Mouse (Mus musculus): ENCODE results near the gene Uck1.
A peak's percentile ranks its signal among the peaks of the same experiment; 100 is the strongest.

Uck1 gene

DNA sequence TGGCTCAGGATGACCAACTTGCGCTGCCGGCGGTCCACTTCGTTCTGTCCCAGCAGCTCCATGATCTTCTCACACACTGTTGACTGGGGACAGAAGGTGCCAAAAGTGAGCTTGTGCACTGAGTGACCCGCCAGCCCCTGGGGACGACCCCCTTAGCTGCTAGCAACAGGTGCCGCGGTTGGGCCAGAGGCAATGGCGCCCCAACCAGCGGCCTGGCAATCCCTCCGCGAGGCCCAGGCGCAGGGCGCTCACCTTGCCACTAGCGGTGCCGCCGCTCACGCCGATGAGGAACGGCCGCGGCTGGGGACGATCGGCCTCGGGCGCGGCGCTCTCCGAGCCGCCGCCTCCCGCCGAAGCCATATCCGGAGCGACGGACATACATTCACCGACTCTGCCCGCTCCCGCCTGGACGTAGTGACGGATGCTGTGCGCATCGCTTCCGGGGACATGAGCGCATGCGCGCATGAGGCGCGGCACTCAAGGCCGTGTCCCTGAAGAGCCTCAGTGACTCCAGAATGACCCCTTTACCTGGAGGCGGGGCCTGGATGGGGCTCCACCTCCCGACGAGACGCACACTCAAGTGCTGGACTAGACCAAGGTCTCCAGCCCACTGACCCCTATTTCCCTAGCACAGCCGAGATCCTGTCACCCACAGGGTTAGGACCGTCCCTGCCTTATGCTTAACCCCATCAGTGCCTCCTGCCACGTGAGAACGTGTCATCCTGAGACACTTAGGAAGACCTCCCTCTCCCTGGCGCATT is at the start of gene Uck1:
Uck1 (minus strand) TSS at position 503 of the 761 bp plus-strand sequence.
- peak; percentile 90 to 92 for DNase-seq

DNA sequence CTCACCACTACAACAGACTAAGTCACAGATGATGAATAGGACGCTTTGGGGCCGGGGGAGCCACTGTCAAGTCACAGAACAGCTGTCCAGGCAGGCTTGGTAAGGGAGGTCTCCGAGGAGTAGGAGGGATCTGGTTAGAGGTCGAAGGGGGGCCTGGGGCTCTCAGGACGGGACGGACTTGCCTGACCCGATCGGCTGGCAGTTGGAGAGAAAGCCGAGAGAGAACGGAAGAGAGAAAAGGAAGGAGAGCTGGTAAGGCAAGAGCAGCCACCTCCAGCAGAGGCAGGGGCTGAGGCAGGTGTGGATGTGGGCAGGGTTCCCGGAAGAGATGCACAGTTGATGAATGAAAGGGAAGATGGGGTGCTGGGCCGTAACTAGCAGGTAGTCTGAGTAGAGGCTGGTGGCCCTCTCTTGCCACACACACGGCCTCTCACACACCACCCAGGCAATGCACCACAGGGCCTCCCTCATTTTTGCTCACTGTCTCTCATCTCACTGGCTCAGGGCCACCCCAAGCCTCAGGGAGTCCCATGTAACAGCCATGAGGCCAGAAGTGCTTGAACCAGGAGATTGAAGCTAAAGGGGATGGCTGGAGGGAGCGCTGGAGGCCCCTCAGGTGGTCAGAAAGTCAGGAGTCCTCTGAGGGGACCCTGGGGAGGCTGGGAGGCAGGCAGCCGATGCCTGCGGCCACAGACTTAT is 49.1 kb upstream of the Uck1 start:
- DNase-seq: no peak

DNA sequence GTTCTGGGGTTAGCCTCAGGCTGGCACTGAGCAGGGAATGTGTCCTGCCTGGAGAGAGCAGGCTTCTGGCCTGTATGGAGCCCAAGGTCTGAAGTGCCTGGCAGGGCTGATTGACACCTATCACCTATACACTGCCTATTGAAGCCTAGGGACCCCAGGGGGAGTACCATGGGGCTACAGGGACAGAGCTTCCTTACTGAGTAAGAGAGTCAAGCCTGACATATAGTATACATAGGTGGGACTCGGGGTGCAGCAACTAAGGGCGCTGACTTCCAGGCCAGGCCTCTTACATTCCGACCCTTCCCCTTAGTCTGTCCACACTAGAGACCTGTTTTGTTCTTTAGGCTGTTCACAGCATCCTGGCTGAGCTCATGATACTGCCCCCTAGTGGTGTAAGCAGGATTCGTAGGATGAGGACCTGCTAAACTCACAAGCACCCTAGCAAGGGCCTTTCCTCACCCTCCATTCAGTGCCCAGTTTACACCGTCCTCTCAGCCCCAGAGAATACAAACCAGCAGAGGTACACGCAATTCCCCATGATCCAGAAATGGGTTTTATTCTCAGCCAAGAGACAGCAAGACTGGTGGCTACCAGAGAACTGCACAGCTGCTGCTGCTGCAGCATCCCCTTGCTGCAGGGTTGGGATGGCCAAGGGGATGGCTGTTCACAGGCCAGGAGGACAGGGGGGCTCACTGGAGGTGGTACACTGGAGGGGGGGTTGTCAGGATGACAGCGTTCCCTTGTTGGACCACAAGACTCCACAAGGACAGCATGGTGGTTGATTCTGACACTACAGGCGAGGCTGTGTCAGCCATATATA is 48.2 kb upstream of the Uck1 start:
- DNase-seq: peak; percentile 84 to 88

DNA sequence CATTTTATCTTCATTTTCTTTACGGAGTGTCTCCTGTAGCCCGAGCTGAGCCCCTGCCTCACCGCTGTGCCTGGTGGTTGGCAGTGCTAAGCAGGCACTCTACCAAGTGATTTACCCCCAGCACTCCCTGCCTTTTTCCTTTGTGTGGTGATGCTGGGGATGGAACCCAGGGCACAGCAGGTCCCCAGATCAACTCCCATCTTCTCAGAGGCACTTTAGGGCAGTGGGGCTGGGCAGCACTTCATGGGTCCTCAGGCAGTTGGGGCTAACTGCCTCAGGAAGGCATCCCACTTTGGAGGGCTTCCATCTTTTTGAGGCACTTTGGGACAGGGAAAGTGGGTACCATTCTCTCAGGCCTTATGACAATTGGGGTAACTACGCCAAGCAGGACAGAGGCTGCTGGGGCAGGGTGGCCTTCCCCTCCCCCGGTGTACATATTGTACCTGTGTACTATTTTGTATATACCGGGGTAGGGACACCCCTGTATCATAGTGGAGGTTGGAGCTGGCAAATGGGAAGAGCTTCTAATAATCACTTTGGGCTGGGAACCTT is 47.4 kb upstream of the Uck1 start:
- no peak for DNase-seq

DNA sequence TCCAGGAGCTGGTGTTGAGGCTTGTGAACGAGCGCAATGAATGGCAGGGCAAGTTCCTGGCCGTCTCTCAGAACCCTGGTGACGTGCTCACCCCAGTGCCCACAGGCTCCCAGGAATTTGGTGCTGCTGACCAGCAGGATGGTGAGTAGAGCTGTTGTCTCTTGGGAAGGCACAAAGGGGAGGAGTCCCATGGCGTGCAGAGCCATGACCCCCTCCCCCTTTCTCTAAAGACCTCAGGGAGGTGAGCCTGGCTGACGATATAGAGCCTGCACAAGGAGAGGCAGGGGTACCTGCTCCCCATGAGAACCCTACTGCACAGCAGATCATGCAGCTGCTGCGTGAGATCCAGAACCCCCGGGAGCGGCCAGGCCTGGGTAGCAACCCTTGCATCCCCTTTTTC is 46.2 kb upstream of the Uck1 start:
- no peak for DNase-seq

DNA sequence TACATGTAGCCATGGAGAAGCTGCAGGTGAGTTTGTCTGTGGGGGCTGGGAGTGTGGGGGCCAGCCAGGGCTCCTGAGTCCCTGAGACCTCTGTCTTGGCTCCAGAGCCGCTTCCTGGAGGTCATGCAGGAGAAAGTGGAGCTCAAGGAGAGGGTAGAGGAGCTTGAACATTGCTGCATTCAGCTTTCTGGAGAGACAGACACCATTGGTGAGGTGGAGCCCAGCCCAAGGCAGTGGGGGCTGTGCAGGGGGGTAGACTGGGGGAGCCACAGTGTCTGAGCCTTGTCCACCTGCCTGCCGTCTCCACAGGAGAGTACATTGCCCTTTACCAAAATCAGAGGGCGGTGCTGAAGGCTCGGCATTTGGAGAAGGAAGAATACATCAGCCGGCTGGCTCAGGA is 45.7 kb upstream of the Uck1 start:
- DNase-seq: no peak

DNA sequence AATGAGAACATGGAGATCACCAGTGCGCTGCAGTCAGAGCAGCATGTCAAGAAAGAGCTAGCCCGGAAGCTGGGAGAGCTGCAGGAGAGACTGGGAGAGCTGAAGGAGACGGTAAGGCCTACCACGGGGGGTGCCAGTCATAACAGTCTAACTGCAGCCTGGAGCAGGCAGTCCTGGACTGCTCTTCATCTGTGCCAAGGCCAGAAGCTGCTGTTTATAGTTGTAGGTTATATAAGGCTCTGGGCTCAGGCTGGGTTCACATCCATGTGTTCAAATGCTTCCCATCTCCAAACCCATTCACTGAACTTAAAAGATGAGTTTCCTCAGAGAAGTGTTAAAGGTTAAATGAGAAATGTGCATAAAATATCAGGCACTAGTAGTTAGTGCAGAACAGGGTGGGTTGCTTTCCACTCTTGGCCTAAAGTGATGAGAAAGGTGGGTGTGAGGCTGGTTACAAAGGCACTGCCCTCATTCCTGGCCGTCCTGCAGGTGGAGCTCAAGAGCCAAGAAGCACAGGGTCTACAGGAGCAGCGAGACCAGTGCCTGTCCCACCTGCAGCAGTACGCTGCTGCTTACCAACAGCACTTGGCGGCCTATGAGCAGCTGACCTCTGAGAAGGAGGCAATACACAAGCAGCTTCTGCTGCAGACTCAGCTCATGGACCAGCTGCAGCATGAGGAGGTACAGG is 44.3 kb upstream of the Uck1 start:
- DNase-seq: peak; percentile 79 to 84

DNA sequence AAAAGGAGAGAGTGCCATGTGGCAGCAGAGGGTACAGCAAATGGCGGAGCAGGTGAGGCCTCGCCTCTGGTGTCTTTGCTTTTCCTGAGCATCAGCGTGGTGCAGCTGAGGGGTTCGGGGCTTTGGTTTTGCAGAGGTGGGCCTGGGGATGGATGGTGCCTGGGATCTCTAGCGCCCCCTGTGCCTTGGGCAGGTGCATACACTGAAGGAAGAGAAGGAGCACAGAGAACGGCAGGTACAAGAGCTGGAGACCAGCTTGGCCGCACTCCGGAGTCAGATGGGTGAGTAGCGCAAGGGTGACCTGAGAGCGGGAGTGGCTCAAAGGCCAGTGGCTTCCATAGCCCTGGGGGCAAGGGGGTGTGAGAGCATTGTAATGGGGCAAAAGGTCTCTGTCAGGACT is 43.0 kb upstream of the Uck1 start:
- no peak for DNase-seq

DNA sequence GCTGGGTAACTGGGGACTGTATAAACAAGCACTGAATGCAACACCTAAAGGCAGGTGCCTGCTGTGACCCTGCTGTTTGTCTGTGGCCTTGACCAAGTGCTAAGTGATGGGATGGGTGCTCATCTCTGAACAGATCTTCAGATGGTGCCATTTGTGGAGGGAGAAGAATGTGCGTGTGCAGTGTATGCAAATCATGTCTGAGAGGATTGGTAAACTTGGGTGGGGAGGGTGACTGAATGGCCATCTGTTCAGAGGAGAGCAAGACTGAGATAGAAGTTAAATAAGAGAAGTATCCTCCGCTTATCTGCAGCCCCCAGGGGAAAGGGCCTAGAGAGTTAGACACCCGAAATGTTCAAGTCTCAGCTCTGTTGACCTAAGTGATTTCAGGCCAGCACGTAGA is 39.5 kb upstream of the Uck1 start:
- DNase-seq: no peak

DNA sequence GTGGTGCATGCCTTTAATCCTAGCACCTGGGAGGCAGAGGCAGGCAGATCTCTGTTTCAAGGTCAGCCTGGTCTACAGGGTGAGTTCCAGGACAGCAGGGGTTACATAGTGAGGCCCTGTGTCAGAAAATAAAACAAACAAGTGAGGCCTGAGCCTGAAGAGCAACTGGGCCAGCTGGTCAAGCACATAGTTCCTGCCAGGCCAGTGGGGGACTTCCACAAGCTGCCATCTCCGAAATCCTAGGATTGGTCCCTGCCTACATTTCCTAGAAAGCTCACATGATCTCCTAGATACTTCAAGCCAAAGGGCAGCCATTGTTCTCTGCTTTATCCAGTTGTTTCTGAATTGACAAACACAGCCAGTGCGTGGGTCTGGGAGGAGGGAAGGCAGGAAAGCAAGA is 35.9 kb upstream of the Uck1 start:
- DNase-seq: peak in 1 of 2 experiments; percentile 29

DNA sequence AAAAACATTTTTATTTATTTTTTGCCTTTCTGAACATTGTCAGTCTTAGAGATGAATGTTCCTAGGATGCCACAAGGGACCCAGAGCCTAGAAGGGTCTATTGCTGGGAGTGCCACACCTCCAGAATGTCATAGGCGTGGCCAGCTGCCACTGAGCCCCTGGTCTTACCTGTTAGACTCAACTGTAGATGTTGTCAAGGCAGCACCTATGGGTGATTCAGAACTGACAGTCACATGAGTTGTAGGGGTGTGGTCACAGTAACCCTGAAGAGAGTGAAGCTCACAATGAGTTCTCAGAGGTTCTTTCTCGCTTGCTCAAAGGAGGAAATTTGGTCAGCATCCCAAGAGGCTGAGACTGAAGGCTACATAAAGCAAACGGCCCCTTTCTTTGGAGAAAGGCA is 35.3 kb upstream of the Uck1 start:
- DNase-seq: no peak

DNA sequence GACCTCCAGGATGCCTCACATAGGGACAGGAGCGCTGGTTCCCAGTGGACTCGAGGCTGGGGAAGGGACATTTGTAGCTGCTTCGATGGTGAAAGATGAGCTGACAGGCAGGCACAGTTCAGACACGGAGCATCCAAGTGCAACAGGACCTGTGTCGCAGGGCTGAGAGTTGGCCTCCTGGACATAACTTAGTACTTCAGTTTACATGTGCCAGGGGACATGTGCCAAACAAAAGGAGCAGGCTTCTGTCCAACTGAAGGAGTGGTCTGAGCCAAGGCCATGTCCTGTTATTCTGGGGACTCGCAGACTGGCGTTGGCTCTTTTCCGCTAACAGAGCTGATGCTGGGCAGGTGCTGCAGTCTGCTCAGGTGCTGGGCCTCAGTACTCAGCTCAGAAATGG is 34.4 kb upstream of the Uck1 start:
- peak; percentile 73 to 80 for DNase-seq

DNA sequence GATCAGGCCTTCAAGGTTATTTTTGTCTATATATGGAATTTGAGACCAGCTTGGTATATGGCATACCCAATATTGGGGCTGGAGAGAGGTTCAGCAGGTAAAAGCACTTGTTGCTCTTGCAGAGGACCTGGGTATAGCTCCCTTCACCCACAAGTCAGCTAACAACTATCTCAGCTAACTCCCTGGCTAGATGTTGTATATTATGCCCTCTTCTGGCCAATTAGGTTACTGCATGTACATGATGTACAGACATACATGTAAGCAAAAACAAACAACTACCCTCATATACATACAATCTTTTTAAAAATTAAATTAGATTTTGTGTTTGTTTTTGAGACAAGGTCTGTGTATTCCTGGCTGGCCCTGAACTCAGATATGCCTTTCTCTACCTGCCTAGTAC is 29.6 kb upstream of the Uck1 start:
- peak; percentile 17 to 46 for DNase-seq

DNA sequence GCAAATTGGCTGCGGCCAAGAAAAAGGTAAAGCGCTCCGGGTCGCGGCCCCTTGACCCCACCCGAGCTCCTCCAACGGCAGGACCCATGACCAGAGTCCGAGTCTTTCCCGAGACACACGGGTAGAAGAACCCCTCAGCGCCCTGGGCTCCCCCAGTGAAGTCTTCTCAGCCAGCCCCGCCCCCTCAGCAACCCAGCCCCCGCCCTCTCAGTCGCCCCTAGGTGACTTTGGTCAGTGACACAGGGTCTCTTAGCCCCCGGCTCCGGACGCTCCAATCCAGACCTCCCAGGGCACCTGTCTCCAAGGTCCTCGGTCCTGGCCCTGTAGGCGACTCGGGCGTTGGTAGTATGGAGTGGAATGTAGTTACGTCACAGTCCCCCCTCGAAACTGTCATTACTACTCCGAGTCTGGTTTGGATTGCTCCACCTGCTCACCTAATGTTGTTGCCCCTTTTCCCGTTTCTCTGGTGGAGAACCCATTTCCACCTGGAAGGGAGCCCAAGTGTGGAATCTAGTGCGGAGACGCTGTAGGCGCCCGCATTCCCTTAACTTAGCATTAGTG is 28.5 kb upstream of the Uck1 start:
- peak; percentile 56 to 57 for DNase-seq

DNA sequence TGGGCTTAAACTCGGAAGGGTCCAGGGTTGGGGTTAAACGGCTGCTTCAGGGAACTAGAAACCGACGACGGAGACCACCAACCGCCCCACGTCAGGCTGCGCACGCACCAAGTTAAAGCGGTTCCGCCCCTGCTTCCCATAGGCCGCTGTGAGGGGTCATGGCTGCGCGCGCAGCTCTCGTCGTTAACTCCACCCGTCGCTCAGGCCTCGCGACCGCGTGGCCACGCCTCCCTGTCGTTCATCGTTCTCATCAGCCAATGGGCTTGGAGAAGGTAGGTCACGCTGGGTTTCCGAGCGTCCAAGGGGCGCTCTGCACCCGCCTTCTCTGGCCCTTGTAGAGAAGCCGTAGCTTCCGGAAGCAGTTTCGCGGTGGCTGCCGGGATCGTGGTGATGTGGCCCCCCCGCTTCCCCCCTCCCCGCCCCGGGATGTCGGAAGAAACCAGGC is 28.0 kb upstream of the Uck1 start, which contains the start of gene Swi5:
Swi5 (minus strand) TSS at position 153 of the 445 bp plus-strand sequence.
- DNase-seq: peak; percentile 99 to 100

DNA sequence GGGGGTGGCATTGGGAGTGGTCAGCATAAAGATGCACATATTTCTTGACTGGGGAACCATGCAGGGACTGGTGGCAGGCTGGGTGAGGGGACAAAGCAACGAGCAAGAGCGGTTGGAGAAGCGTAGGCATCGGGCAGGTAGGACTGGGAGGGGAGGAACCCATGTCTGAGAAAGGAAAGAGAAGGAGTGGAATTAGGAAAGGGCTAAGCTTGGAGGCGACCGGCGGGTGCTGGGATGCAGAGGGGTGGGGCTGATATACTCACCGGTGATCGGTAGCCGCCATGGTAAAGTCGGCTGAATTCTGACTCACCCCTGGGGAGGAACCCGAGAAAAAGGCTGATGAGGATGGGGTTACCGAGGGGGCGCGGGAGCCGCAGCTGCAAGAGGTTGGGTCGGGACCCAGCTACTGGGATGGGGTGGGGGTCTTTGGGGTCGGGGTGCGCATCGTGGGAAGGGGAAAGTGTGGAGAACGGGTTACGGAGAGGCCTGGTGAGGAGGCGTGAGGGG is 27.4 kb upstream of the Uck1 start, which contains the start of gene Golga2:
Golga2 (plus strand) TSS at position 51 of the 507 bp plus-strand sequence.
- no peak for DNase-seq

DNA sequence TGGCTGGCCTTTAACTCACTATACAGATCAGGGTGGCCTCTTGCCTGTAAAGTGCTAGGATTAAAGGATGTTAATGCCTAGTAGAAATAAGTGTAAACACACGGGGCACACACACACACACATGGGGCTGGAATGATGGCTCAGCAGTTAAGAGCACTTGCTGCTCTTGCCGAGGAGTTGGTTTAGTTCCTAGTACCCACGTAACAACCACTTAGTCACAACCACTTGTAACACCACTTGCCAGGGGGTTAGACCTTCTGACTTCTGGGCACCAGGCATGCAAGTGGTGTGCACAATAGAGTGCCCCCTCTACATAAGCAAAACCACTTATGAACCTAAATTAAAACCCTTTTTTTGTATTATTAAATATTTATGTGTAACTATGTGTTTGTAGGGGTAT is 24.0 kb upstream of the Uck1 start:
- DNase-seq: no peak

DNA sequence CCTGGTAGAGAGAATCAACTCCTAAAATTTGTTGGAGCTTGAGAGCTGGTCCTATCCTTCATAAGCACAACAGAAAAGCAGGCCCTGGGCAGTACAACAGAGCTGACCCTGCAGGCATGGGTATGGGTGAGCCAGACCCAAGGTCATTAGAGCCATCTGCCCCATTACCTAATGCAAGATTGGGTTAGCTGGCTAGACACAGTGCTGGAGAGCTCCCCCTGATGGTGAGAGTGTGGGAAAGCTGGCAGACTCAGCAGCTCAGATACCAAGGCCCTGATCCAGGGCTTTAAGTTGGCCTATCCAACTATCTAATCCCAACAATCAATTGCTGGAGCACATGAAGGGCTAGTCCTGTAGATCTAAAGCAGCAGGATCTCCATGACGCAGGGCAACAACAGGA is 22.8 kb upstream of the Uck1 start:
- DNase-seq: peak; percentile 59 to 75

DNA sequence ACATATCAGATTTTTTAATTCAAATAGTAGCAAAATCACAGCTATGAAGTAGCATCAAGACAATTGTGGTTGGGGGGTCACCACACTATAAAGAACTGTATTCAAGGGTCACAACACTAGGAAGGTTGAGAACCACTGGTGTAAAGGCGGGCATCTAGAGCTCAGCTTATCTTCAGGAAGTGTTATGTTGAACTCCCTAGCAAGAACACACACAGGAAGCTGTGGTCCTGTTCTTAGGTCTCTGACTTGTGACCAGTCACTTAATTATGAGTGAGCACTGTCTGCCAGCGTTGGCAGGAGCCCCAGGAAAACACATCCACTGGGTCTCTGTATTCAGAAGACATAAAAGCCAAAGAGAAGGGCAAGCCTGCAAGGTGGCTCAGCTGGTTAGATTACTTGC is 22.3 kb upstream of the Uck1 start:
- DNase-seq: no peak

DNA sequence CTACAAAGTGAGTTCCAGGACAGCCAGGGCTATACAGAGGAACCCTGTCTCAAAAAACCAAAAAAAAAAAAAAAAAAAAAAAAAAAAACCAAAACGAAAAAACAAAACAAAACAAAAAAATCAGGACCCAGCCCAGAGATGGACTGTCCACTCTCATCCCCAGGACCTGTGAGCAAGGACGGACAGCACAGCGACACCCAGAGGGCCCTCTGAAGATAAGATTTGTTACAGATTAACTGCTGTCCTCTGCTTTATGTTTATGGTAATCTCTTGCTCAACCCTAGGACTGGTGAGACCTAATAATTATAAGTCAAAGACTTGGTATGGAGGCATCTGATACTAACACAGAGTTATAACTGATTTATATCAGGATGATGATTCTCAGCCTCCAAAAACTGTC is 15.9 kb upstream of the Uck1 start:
- no peak for DNase-seq

DNA sequence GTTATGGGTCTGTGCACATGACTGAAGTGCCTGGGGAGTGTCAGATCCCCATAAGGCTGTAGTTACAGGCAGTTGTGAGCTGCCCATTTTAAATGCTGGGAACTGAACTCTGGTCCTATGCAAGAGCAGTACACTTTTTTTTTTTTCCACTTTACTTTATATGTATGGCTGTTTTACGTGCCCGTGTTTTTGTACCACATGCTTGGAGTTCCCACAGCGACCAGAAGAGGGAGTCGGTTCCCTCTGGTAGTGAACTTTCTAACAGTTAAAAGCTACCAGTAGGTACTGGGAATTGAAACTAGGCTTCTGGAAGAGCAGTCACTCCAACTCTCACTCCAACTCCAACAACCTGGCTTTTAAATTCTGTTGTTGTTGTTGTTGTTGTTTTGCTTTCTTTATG is 676 bp upstream of the Uck1 start:
- DNase-seq: peak; percentile 65 to 75

Measured in cerebellum, postnatal 14 days (tissue).